Mouse (Mus musculus): ENCODE data around the gene Strc. TPM values are rescaled to one million over a fixed set of nuclear protein-coding genes. Genes with fewer than 3 reads are reported as not detected.

The Strc gene
- polyA plus RNA-seq, 1 experiment, result 0.17 TPM

- Histone ChIP-seq H3K4me1 (ENCODE audit: control insufficient read depth, insufficient read depth, low read length) (peaks cover 3% of the 10 kb centered on the region; the same call in 1 of the 2 replicates), H3K4me3 (ENCODE audit: insufficient read depth, low read length) (peak overlapping the region; percentile 93), H3K27ac (ENCODE audit: insufficient read depth, low read length) (peak overlapping the region; percentile 93)
- TF ChIP-seq POLR2A (IDR thresholded peaks at IDR 0.05; ENCODE audit: extremely low read depth, insufficient read depth, low read length) (no peak), CTCF (IDR thresholded peaks at IDR 0.05; ENCODE audit: extremely low read depth, insufficient read depth, low read length) (no peak)
Observed at GRCm38 (mm10) chr2:121412843-121413386, 25.9 kb upstream of the Strc start.

GRCm38 (mm10) chr2:121408160-121408559, 21.2 kb upstream of the Strc start:
- Histone ChIP-seq H3K4me3 (ENCODE audit: insufficient read depth, low read length) (no peak overlapping the region), H3K27ac (ENCODE audit: insufficient read depth, low read length) (no peak overlapping the region), H3K4me1 (ENCODE audit: control insufficient read depth, insufficient read depth, low read length) (no peaks in the 10 kb centered on the region; the same call in 1 of the 2 replicates)
- no peak for TF ChIP-seq CTCF (IDR thresholded peaks at IDR 0.05; ENCODE audit: extremely low read depth, insufficient read depth, low read length)
- TF ChIP-seq POLR2A (IDR thresholded peaks at IDR 0.05; ENCODE audit: extremely low read depth, insufficient read depth, low read length), result no peak

GRCm38 (mm10) chr2:121403296-121403695, 16.3 kb upstream of the Strc start:
- TF ChIP-seq POLR2A (IDR thresholded peaks at IDR 0.05; ENCODE audit: extremely low read depth, insufficient read depth, low read length), result no peak
- TF ChIP-seq CTCF (IDR thresholded peaks at IDR 0.05; ENCODE audit: extremely low read depth, insufficient read depth, low read length), result no peak
- no peak overlapping the region for H3K27ac ChIP-seq (ENCODE audit: insufficient read depth, low read length)

GRCm38 (mm10) chr2:121396624-121397023, 9.7 kb upstream of the Strc start:
- Histone ChIP-seq H3K27ac (ENCODE audit: insufficient read depth, low read length) (no peak overlapping the region), H3K4me1 (ENCODE audit: control insufficient read depth, insufficient read depth, low read length) (no peaks in the 10 kb centered on the region; the same call in 1 of the 2 replicates), H3K4me3 (ENCODE audit: insufficient read depth, low read length) (no peak overlapping the region)
- TF ChIP-seq POLR2A (IDR thresholded peaks at IDR 0.05; ENCODE audit: extremely low read depth, insufficient read depth, low read length) (no peak), CTCF (IDR thresholded peaks at IDR 0.05; ENCODE audit: extremely low read depth, insufficient read depth, low read length) (peak; percentile 80)

More at GRCm38 (mm10) chr2:121403296-121403695, 16.3 kb upstream of the Strc start:
- Histone ChIP-seq H3K4me3 (ENCODE audit: insufficient read depth, low read length) (no peak overlapping the region), H3K4me1 (ENCODE audit: control insufficient read depth, insufficient read depth, low read length) (no peaks in the 10 kb centered on the region)

DNA sequence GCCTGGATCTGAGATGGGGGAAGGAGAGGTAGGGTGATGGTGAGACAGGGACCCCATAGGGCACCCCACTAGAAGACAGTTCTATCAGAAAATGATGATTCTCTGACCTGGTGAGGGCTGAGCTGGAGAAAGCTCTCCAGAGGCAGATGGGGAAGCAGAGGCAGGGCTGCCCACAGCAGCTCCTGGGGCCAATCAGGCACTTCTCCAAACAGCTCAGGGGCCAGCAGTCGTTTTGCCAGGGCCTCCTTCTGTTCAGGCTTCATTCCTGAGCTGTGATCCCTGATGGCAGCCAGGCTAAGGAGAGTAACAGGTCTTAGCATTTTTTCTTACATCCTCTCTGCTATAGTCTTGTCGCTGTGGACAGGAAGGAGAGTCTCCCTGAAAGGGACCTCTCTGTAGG, 12.2 kb downstream of the Strc start:
- Histone ChIP-seq H3K4me1 (ENCODE audit: control insufficient read depth, insufficient read depth, low read length) (no peaks in the 10 kb centered on the region), H3K4me3 (ENCODE audit: insufficient read depth, low read length) (no peak overlapping the region), H3K27ac (ENCODE audit: insufficient read depth, low read length) (no peak overlapping the region)
- TF ChIP-seq CTCF (IDR thresholded peaks at IDR 0.05; ENCODE audit: extremely low read depth, insufficient read depth, low read length) (no peak), POLR2A (IDR thresholded peaks at IDR 0.05; ENCODE audit: extremely low read depth, insufficient read depth, low read length) (no peak)

- no peak for TF ChIP-seq CTCF (IDR thresholded peaks at IDR 0.05; ENCODE audit: extremely low read depth, insufficient read depth, low read length)
- TF ChIP-seq POLR2A (IDR thresholded peaks at IDR 0.05; ENCODE audit: extremely low read depth, insufficient read depth, low read length), result no peak
- Histone ChIP-seq H3K4me3 (ENCODE audit: insufficient read depth, low read length) (no peak overlapping the region), H3K4me1 (ENCODE audit: control insufficient read depth, insufficient read depth, low read length) (no peaks in the 10 kb centered on the region), H3K27ac (ENCODE audit: insufficient read depth, low read length) (no peak overlapping the region)
Observed at GRCm38 (mm10) chr2:121372266-121372665, 14.7 kb downstream of the Strc start.

- no peaks in the 10 kb centered on the region for H3K4me1 ChIP-seq (ENCODE audit: control insufficient read depth, insufficient read depth, low read length)
- TF ChIP-seq CTCF (IDR thresholded peaks at IDR 0.05; ENCODE audit: extremely low read depth, insufficient read depth, low read length) (no peak), POLR2A (IDR thresholded peaks at IDR 0.05; ENCODE audit: extremely low read depth, insufficient read depth, low read length) (no peak)
- no peak overlapping the region for H3K4me3 ChIP-seq (ENCODE audit: insufficient read depth, low read length)
Observed at GRCm38 (mm10) chr2:121370921-121371320, 16.0 kb downstream of the Strc start.

GRCm38 (mm10) chr2:121368831-121369230, 18.1 kb downstream of the Strc start:
- Histone ChIP-seq H3K4me3 (ENCODE audit: insufficient read depth, low read length) (no peak overlapping the region), H3K27ac (ENCODE audit: insufficient read depth, low read length) (no peak overlapping the region), H3K4me1 (ENCODE audit: control insufficient read depth, insufficient read depth, low read length) (no peaks in the 10 kb centered on the region)
- TF ChIP-seq CTCF (IDR thresholded peaks at IDR 0.05; ENCODE audit: extremely low read depth, insufficient read depth, low read length) (no peak), POLR2A (IDR thresholded peaks at IDR 0.05; ENCODE audit: extremely low read depth, insufficient read depth, low read length) (no peak)

More at GRCm38 (mm10) chr2:121370921-121371320, 16.0 kb downstream of the Strc start:
- no peak overlapping the region for H3K27ac ChIP-seq (ENCODE audit: insufficient read depth, low read length)

DNA sequence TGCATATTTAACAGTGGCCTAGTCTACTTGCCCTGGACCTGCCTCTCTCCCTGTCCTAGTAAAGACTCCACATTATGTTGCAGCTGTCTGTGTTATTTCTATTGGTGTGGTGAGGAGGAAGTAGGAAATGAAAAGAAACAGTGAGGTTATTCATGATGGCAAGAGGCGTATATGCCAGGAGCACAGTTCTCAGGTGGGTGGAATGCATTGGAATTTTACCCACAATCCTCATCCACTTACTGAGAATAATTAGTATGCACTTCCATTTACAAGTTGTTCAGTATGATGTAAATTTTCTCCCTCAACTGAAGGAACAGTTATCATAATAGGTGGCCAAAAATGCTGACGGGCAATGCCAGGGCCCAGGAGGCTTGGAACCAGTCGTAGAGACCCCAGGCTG, 23.3 kb downstream of the Strc start:
- peaks cover 8% of the 10 kb centered on the region for H3K4me1 ChIP-seq (ENCODE audit: control insufficient read depth, insufficient read depth, low read length)
- no peak overlapping the region for H3K4me3 ChIP-seq (ENCODE audit: insufficient read depth, low read length)
- no peak overlapping the region for H3K27ac ChIP-seq (ENCODE audit: insufficient read depth, low read length)
- TF ChIP-seq POLR2A (IDR thresholded peaks at IDR 0.05; ENCODE audit: extremely low read depth, insufficient read depth, low read length) (no peak), CTCF (IDR thresholded peaks at IDR 0.05; ENCODE audit: extremely low read depth, insufficient read depth, low read length) (no peak)

DNA sequence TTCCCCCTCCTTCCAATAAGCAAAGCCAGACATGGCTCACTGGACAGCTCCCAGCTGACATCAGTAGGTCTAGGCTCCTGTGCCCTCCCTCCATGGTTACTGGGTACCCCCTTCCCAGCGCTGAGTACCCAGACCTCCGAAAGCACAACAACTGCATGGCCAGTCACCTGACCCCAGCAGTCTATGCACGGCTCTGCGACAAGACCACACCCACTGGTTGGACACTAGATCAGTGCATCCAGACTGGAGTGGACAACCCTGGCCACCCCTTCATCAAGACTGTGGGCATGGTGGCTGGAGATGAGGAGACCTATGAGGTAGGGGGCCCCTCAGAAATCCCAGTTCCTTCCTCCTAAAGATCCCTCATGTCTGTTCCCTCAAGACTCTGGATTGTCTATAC, 27.5 kb downstream of the Strc start:
- TF ChIP-seq CTCF (IDR thresholded peaks at IDR 0.05; ENCODE audit: extremely low read depth, insufficient read depth, low read length), result no peak
- no peak for TF ChIP-seq POLR2A (IDR thresholded peaks at IDR 0.05; ENCODE audit: extremely low read depth, insufficient read depth, low read length)
- Histone ChIP-seq H3K27ac (ENCODE audit: insufficient read depth, low read length) (no peak overlapping the region), H3K4me1 (ENCODE audit: control insufficient read depth, insufficient read depth, low read length) (peaks cover 8% of the 10 kb centered on the region), H3K4me3 (ENCODE audit: insufficient read depth, low read length) (peak overlapping the region; percentile 87)

Measured in cortical plate, adult 2 months (tissue).